Mouse (Mus musculus) gastrocnemius, postnatal 36 days (tissue): ENCODE results near the gene Tmem198b. TPM values are rescaled to one million over a fixed set of nuclear protein-coding genes. Genes with fewer than 3 reads are reported as not detected.

ENCODE experiments used
- DNase-seq, 2 experiments: peaks; one replicate each; pipeline ENCODE4 v3.0.0; 2022
- intact Hi-C: fragments of 180-260 bp; cut with DNase I; formaldehyde crosslinking; loops from one replicate; pipeline ENCODE4 v1.15.1; 2025
- total RNA-seq, 2 experiments: library from RNA; stranded (reverse); gene quantifications; 2 replicates each; pipeline ENCODE4 v1.2.3; 2021

Tmem198b gene
- total RNA-seq, 2 experiments from 2014 or later = 2.9 to 3.2 TPM

DNA sequence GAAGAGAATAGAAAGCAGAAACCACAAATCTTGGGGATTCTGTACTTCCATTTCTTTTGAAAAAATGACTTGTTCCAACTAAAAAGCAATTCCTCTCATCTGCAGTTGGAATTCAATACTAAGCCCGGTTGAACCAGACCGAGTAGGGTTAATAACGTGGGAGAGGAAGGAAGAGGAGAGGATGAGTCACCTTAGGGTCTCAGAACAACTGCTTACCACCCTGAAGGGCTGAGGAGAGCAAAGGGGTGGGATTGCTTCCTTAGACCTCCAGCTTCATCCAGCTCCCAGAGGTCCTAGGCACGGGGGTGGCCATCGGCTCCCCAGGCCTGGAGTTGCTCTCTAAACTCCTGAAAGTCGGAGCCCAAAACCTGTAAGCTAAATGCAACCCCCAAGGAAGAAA is 809 bp downstream of the Tmem198b start:
- DNase-seq = no peak
- intact Hi-C loops = no loop called here

DNA sequence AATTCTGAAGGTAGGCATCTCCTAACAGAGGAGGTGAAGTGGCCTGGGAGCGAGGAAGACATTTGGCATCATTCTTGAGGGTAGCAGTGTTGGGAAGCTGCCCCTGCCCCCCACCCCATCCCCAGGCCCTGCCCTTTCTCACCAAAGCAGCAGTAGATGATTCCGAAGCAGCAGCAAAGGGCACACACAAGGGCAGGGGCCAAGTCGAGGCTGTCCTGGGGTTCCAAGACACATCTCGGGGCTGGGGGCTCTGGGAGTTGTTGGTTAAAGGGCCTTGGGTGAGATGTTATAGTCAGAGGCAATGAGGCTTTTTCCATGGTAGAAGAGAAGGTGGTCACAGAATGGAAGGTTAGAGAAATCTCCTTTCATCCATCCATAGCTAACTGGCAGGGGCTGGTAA is 1.2 kb downstream of the Tmem198b start:
- intact Hi-C loops = no loop called here
- no peak for DNase-seq

DNA sequence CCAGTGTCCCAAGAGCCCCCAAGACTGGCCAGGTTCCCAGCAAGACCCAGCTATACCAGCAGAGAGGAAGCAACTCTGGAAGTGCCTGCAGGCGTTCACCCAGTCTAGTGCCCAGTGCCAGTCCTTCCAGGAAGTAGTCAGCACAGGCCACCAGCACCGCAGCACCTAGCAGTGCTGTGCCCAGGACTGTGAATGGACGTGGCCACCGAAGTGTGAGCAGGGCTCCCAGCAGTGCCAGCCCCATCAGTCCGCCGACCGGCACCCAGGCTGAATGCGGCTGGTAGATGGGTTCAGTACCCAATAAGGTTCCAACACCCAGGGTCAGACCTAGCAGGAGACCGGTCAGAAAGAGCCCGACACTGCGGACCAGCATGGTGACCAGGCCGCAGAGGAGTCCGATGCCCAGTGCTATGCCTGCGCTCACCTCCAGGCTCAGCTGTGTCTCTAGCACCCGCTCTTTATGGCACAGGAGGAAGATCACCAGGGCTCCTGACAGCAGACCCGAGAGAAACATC is 2.1 kb downstream of the Tmem198b start:
- DNase-seq = no peak
- intact Hi-C loops = no loop called here

DNA sequence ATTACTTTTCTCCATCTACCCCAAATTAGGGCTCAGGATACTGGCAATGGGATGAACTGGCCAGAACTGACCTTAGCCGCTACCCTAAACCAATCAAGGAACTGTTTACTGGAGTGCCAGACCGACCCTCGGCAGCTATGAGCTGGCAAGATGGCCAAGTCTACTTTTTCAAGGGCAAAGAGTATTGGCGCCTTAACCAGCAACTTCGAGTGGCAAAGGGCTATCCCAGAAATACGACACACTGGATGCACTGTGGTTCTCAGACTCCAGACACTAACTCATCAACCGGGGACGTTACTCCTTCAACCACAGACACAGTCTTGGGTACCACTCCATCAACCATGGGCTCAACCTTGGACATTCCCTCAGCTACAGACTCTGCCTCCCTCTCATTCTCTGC is 5.5 kb downstream of the Tmem198b start:
- intact Hi-C loops = no loop called here
- DNase-seq = no peak

DNA sequence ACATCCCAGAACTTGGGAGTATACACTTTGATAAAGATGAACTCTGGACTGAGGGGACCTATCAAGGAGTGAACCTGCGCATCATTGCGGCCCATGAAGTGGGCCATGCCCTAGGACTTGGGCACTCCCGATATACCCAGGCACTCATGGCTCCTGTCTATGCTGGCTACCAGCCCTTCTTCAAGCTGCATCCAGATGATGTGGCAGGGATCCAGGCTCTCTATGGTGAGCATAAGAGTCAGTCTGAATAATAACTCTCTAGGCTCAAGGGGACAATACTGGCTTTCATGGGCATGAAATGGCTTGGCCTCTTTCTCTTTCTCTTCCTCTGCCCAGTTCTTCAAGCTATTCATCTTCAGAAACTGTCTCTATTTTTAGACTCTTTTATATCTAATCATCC is 8.6 kb downstream of the Tmem198b start:
- no peak for DNase-seq
- intact Hi-C loops = no loop called here

DNA sequence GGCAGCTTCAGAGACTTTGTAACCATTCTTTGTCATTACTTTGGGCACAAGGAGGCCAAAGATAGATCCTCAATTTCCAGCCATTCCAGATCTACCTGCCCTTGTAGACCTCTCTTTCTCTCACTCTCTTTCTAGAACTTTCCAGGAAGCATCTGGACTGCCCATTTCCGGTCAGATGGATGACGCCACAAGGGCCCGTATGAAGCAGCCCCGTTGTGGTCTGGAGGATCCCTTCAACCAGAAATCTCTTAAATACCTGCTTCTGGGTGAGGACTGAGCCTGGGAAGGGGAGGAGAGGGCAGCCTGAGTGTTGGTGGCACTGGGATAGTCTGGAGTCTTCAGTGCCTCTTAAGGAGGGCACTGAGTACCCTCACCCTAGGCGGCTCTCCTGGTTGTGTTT is 9.8 kb downstream of the Tmem198b start:
- DNase-seq = no peak
- intact Hi-C loops = no loop called here

DNA sequence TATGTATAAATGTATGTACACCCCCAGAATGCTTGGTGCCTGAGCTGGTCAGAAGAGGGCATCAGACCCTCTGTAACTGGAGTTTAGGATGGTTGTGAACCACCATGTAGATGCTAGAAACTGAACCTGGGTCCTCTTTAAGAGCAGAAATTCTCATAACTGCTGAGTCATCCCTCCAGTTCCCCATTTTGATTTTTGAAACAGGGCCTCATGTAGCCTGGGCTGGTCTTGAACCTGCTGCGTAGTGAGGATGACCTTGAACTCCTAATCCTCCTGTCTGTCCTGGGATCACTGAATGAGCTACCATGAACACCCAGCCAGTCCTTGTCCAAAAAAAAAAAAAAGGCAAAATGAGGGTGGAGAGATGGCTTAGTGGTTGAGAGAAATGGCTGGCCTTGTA is 10.9 kb downstream of the Tmem198b start:
- DNase-seq = no peak
- intact Hi-C loops = no loop called here

DNA sequence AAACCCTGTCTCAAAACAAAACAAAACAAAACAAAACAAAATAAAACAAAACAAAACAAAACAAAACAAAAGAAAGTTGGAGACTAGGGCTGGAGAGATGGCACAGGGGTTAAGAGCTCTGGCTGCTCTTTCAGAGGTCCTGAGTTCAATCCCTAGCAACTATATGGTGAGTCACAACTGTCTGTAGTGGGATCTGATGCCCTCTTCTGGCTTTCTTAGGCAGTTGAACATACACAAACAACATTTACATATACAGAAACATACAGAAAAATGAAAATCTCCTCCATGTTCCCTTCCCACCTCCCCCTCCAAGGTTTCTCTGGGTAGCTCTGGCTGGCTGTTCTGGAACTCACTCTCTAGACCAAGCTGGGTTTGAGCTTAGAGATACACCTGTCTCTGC is 12.1 kb downstream of the Tmem198b start:
- intact Hi-C loops = no loop called here
- DNase-seq = no peak

DNA sequence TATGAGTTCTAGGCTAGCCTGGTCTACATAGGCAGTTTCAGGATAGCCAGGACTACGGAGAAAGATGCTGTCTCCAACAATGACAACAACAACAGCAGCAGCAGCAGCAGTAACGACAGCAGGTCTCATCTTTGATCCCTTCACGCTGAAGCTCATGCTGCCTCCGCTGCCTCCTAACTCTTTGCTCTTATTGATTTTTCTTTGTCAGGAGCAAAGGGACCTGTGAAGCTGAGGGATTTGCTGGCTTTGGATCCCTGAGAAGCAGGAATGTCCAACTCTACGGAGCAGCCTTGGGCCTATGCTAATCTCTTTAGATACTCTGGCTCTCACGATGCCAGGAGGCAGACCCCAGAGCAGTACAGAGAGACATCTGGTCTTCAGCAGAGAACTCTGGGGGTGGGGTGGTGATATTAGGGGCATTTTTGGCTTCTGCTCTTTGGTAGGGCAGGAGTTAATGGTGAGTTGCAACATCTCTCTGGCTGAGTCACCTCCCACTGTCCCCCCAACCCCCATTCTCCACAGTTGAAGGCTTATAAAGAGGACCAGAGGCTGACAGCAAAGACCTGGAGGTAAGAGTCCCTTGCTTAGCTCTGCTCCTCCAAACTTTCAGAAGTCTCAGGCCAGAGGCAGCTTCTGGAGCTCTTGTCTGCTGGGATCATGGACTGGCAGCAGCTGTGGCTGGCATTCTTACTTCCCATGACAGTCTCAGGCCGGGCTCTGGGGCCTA is 13.6 kb downstream of the Tmem198b start, which contains the start of gene Mmp19:
Gene Mmp19, plus strand, starts transcription at position 513 of the 727 bp plus-strand sequence.
- DNase-seq = no peak
- intact Hi-C loops = no loop called here

DNA sequence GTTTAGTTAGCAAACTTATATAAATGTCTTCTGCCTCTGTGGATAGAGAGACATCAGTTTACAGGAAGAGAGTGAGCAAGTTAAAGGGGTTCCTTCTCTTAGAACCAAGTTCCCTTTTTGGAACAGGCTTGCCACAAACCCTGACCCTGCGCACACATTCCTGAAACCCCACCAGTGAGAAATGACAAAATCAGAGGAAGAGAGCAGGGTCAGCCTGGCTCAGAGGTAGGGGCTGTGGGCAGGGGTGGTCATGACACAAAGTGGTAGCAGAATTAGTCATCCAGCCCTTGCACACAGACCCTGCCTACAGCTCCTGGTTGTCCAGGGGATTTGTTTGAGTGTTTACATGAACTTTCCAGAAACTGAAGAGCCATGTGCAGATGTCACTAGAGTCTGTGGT is 24.0 kb downstream of the Tmem198b start:
- intact Hi-C loops = no loop called here
- no peak for DNase-seq

DNA sequence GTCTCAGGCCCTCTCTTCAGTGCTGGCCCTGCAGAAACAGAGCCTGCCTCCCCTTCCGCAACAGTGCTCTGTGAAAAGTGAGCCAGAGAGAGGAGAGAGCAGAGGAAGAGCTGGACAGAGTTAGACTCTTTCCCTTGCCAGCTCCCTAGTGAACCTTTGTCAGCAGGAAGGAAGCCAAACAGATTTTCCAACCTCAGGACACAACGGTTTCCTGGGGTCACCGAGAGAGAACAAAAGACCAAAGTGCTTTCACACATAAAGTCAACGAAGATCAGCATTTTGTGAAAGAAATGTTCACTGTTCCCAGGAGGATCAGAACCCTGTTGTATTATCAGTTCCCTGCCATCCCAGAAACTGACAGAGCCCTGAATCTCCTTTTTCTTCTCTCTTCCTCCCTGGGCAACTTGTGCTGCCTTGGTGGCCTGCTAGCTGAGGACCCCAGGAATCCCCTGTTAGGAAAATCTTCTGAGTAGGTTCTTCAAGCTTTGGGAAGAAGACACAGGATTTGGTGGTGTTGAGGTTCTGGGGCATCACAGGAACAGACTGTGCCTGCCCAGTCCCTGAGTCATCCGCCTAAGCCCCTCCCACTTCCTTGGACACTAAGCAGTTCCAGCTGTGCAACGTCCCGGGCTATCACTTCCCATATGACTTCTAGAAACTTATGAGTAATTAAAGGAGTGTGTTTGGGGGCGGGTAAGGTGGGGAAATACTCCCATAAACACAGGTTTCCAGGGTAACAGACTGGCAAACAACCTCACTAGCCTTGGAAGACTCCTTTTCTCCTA is 25.0 kb downstream of the Tmem198b start:
- peak; percentile 72 to 87 for DNase-seq
- intact Hi-C loops = no loop called here

DNA sequence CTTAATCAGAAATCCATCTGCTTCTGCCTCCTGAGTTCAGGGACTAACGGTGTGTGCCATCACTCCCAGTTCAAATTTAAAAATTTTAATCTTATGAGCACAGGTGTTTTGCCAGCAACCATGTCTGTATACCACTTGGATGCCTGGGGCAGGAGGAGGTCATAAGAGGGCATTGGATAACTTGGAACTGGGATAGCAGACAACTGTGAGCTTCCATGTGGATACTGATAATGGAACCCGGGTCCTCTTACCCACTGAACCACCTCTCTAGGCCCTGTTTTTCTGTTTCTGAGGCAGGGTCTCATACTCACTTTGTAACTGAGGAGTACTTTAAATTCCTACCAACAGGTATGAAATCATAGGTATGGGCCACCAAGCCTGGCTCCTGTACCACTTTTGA is 25.7 kb downstream of the Tmem198b start:
- intact Hi-C loops = no loop called here
- DNase-seq = no peak

DNA sequence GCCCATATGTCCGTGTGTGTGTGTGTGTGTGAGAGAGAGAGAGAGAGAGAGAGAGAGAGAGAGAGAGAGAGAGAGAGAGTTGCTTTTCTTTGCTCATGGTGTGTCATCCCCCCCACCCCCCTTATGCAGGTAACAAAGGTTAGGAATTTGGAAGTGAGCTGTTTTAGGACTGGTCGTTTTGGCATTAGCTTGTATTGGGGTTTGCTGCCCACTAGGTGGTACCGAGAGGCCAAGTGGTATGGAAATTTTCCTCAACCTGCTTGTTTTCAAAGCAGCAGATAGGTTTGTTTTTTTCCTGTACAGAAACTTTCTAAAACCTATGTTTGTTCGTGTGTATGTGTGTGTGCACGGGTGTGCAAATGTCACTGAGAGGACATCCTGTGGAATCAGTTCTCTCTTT is 30.5 kb downstream of the Tmem198b start:
- intact Hi-C loops = no loop called here

DNA sequence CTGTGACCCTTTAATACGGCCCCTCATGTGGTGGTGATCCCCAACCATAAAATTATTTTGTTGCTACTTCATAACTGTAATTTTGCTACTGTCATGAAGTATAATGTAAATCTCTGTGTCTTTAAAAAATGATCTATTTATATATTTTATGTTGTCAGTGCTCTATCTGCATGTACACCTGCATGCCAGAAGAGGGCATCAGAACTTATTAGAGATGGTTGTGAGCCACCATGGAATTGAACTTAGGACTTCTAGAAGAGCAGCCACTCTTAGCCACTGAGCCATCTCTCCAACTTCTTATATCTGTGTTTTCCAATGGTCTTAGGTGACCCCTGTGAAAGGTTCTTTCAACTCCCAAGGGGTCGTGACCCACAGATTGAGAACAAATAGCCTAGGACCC is 31.3 kb downstream of the Tmem198b start:
- no peak for DNase-seq
- intact Hi-C loops = no loop called here

More for the DNA sequence above, 30.5 kb downstream of the Tmem198b start:
- no peak for DNase-seq

Other genes starting within 250 kb of the Tmem198b start
- 10 to 100 TPM; 32.8 to 39.0 TPM for gene Pa2g4, start 238.4 kb downstream of the Tmem198b start, total RNA-seq
- gene Erbb3, start 214.7 kb downstream of the Tmem198b start, total RNA-seq = 1 to 10 TPM; 2.1 to 4.6 TPM
- gene Rps26, start 177.6 kb downstream of the Tmem198b start, total RNA-seq = 100 to 1,000 TPM; 289 to 338 TPM
- under 1 TPM; 0.26 to 0.69 TPM for gene Ikzf4, start 158.4 kb downstream of the Tmem198b start, total RNA-seq
- 10 to 100 TPM; 19.4 to 20.3 TPM for gene Suox, start 130.3 kb downstream of the Tmem198b start, total RNA-seq
- gene Rab5b, start 108.1 kb downstream of the Tmem198b start, total RNA-seq = 10 to 100 TPM; 80.4 to 90.1 TPM
- under 1 TPM in 1 of 2 experiments, not detected in 1; 0.22 TPM for gene Pmel, start 100.2 kb downstream of the Tmem198b start, total RNA-seq
- gene Cdk2, start 99.3 kb downstream of the Tmem198b start, total RNA-seq = 1 to 10 TPM; 4.6 to 5.5 TPM
- gene Dgka, start 59.5 kb downstream of the Tmem198b start, total RNA-seq = 1 to 10 TPM; 7.7 to 9.8 TPM
- gene Pym1, start 56.5 kb downstream of the Tmem198b start, total RNA-seq = 10 to 100 TPM in 1 of 2 experiments, 1 to 10 TPM in 1; 8.8 to 11.7 TPM
- 1 to 10 TPM in 1 of 2 experiments, under 1 TPM in 1; 0.92 to 2.6 TPM for gene Mmp19, start 13.5 kb downstream of the Tmem198b start, total RNA-seq
- 10 to 100 TPM; 19.1 to 20.0 TPM for gene Dnajc14, start 308 bp downstream of the Tmem198b start, total RNA-seq
- gene Sarnp, start 13.0 kb upstream of the Tmem198b start, total RNA-seq = 10 to 100 TPM; 25.2 to 27.2 TPM
- gene Ormdl2, start 17.3 kb upstream of the Tmem198b start, total RNA-seq = 1 to 10 TPM; 3.4 to 3.5 TPM
- 1 to 10 TPM; 2.8 to 5.8 TPM for gene Gdf11, start 87.3 kb upstream of the Tmem198b start, total RNA-seq
- 100 to 1,000 TPM in 1 of 2 experiments, 10 to 100 TPM in 1; 94.8 to 103 TPM for gene Cd63, start 96.6 kb upstream of the Tmem198b start, total RNA-seq
- gene Rdh5, start 118.5 kb upstream of the Tmem198b start, total RNA-seq = 1 to 10 TPM; 3.5 to 4.1 TPM
- 100 to 1,000 TPM; 146 to 165 TPM for gene Bloc1s1, start 119.7 kb upstream of the Tmem198b start, total RNA-seq
- gene Itga7, start 129.4 kb upstream of the Tmem198b start, total RNA-seq = 10 to 100 TPM; 47.9 to 60.1 TPM
- gene Mettl7b, start 156.6 kb upstream of the Tmem198b start, total RNA-seq = under 1 TPM in 1 of 2 experiments, not detected in 1; 0.28 TPM
- gene Olfr9, start 185.1 kb upstream of the Tmem198b start, total RNA-seq = not detected
- not detected for gene Olfr763, start 206.4 kb upstream of the Tmem198b start, total RNA-seq
- not detected for gene Olfr764-ps1, start 235.5 kb upstream of the Tmem198b start, total RNA-seq
- not detected for gene Olfr765, start 245.6 kb upstream of the Tmem198b start, total RNA-seq